Mouse (Mus musculus) bone marrow, adult 2 months (tissue): ENCODE results near the gene Fzd5.

Source experiments
- CTCF ChIP-seq: fragments of 200-500 bp; IDR thresholded peaks from 2 replicates; pipeline ENCODE4 v1.5.1; 2011; ENCODE audit warnings: low read length, control low read depth; ENCODE audit not compliant: control insufficient read depth, insufficient read depth
- POLR2A ChIP-seq: fragments of 200-500 bp; IDR thresholded peaks from 2 replicates; pipeline ENCODE4 v1.6.1; 2011; ENCODE audit warnings: low read depth, mild to moderate bottlenecking, control low read depth, low read length, borderline replicate concordance; ENCODE audit not compliant: control insufficient read depth

GRCm38 (mm10) chr1:64701780-64702179, 35.8 kb downstream of the Fzd5 start:
- no peak for TF ChIP-seq CTCF
- TF ChIP-seq POLR2A = no peak
